Mouse (Mus musculus): ENCODE measurements at regions not wholly inside any gene's neighbourhood (a gene's known extent, or its start where the extent isn't known, plus 50 kb on each side); places are given as distances from the start of the nearest gene placed in this dataset.

GRCm38 (mm10) chr6:16643519-16643918 is 254.7 kb downstream of the Tfec start:
- H3K27me3 ChIP-seq (ENCODE audit: low read depth, poor library complexity, severe bottlenecking): no peaks in the 10 kb centered on the region
- DNase-seq (ENCODE audit: low spot score): no peak
- no peaks in the 10 kb centered on the region for H3K36me3 ChIP-seq
- no peaks in the 10 kb centered on the region for H3K4me1 ChIP-seq
- no peak overlapping the region for H3K4me3 ChIP-seq
- H3K9me3 ChIP-seq (replicated peaks): no peaks in the 10 kb centered on the region
- H3K27ac ChIP-seq: no peak overlapping the region

GRCm38 (mm10) chr6:16636736-16637304 is 261.4 kb downstream of the Tfec start:
- Histone ChIP-seq H3K27me3 (ENCODE audit: low read depth, poor library complexity, severe bottlenecking) (no peaks in the 10 kb centered on the region), H3K36me3 (no peaks in the 10 kb centered on the region), H3K4me3 (no peak overlapping the region), H3K27ac (no peak overlapping the region), H3K4me1 (no peaks in the 10 kb centered on the region), H3K9me3 (replicated peaks) (no peaks in the 10 kb centered on the region)
- no peak for DNase-seq (ENCODE audit: low spot score)
- 94% methylated on average over 13 of the region's 13 CpGs for WGBS

DNA sequence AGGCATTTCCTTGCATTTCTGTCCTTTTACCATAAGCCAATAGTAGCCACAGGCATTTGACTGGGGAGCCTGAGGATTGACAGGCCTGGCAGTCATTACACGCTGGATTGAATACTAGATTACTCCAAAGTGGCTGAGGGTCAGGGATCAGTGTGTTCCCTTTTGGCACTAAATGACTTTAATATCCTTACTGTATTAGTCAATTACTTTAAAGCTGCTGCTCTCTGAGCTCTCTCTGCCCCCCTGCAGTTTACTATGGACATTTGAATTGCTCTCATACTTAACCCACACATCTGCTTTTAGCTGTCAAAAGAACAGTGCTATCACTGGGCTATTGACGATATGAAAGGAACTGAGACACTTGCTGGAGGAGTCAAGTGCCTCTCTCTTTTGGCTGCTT is 262.1 kb downstream of the Tfec start:
- Histone ChIP-seq H3K27me3 (ENCODE audit: low read depth, poor library complexity, severe bottlenecking) (no peaks in the 10 kb centered on the region), H3K9me3 (replicated peaks) (no peaks in the 10 kb centered on the region), H3K27ac (no peak overlapping the region), H3K36me3 (no peaks in the 10 kb centered on the region), H3K4me1 (no peaks in the 10 kb centered on the region), H3K4me3 (no peak overlapping the region)
- WGBS: 65% methylated on average over 2 of the region's 2 CpGs
- DNase-seq (ENCODE audit: low spot score): no peak

DNA sequence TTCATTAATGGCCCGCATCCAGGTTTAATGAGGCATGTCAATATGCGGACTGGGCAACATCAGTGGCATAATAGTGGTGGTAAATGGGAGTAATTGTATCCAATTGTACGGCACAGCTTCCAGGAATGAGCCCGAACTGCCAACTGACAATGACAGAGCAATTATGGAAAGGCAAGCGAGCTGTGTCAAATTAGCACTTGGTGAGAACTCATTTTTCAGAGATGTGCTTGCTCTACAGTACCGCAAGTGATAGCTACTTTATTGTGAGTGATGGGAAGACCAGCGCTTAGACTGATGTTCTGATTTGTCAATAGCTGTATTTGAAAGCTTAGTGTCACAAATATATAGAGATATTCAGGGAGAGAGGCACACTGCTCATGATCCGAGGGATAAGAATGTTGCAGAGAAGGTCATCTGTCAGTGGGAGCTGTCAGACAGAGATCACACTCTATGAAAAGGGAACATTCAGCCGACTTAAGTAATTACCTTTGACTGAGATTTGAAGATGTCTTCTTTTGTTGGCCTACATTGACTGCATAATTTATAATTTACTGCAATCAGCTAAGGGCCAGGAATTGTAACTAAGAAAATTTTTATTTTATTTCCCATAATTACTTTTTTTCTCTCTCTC is 290.7 kb downstream of the Tfec start:
- H3K4me3 ChIP-seq: no peak overlapping the region
- H3K36me3 ChIP-seq: no peaks in the 10 kb centered on the region

GRCm38 (mm10) chr6:16606687-16607392 is 291.4 kb downstream of the Tfec start:
- no peak overlapping the region for H3K4me3 ChIP-seq
- DNase-seq (ENCODE audit: low spot score): no peak
- H3K27me3 ChIP-seq (ENCODE audit: low read depth, poor library complexity, severe bottlenecking): no peaks in the 10 kb centered on the region
- no peak overlapping the region for H3K27ac ChIP-seq
- no peaks in the 10 kb centered on the region for H3K4me1 ChIP-seq
- no peaks in the 10 kb centered on the region for H3K36me3 ChIP-seq
- WGBS: 85% methylated on average over 4 of the region's 4 CpGs
- H3K9me3 ChIP-seq (replicated peaks): no peaks in the 10 kb centered on the region

More for the DNA sequence above, 290.7 kb downstream of the Tfec start:
- WGBS: 79% methylated on average over 9 of the region's 9 CpGs
- Histone ChIP-seq H3K27ac (no peak overlapping the region), H3K9me3 (replicated peaks) (no peaks in the 10 kb centered on the region), H3K4me1 (no peaks in the 10 kb centered on the region), H3K27me3 (ENCODE audit: low read depth, poor library complexity, severe bottlenecking) (no peaks in the 10 kb centered on the region)
- DNase-seq (ENCODE audit: low spot score): no peak

- no peak overlapping the region for H3K4me3 ChIP-seq
- H3K36me3 ChIP-seq: no peaks in the 10 kb centered on the region
- H3K27me3 ChIP-seq (ENCODE audit: low read depth, poor library complexity, severe bottlenecking): no peaks in the 10 kb centered on the region
- H3K4me1 ChIP-seq: no peaks in the 10 kb centered on the region
- no peaks in the 10 kb centered on the region for H3K9me3 ChIP-seq (replicated peaks)
- no peak for DNase-seq (ENCODE audit: low spot score)
- 90% methylated on average over 2 of the region's 2 CpGs for WGBS
- no peak overlapping the region for H3K27ac ChIP-seq
Observed at GRCm38 (mm10) chr6:16592411-16592810, 305.8 kb downstream of the Tfec start.

- Histone ChIP-seq H3K36me3 (no peaks in the 10 kb centered on the region), H3K27me3 (ENCODE audit: low read depth, poor library complexity, severe bottlenecking) (no peaks in the 10 kb centered on the region), H3K27ac (no peak overlapping the region), H3K4me3 (no peak overlapping the region), H3K4me1 (no peaks in the 10 kb centered on the region), H3K9me3 (replicated peaks) (no peaks in the 10 kb centered on the region)
- WGBS: 79% methylated on average over 7 of the region's 7 CpGs
- DNase-seq (ENCODE audit: low spot score): no peak
Observed at GRCm38 (mm10) chr6:16582302-16582701, 315.9 kb downstream of the Tfec start.

- no peaks in the 10 kb centered on the region for H3K4me1 ChIP-seq
- no peaks in the 10 kb centered on the region for H3K36me3 ChIP-seq
- H3K27ac ChIP-seq: no peak overlapping the region
- 68% methylated on average over 4 of the region's 4 CpGs for WGBS
- no peak for DNase-seq (ENCODE audit: low spot score)
- no peaks in the 10 kb centered on the region for H3K27me3 ChIP-seq (ENCODE audit: low read depth, poor library complexity, severe bottlenecking)
- no peak overlapping the region for H3K4me3 ChIP-seq
- no peaks in the 10 kb centered on the region for H3K9me3 ChIP-seq (replicated peaks)
Observed at GRCm38 (mm10) chr6:16581801-16582200, 316.4 kb downstream of the Tfec start.

DNA sequence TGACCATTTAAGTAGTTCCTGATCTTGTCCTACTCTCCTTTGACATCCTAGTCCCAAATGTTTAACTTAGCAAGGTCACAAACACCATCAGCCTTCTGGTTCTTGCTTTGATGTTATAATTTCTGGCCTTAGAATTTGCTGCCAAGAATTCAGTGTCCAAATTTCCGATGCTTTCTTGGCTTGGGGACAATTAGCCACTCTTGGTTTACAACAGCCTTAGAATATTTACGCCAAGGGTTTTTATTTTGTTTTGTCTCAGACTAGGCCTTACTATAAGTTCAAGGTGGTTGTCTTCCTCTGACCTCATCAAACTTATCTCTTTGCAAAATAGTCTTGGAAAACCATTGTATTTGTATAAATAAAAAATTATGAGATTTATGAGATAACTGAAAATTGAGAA is 322.4 kb downstream of the Tfec start:
- H3K9me3 ChIP-seq (replicated peaks): no peaks in the 10 kb centered on the region
- no peaks in the 10 kb centered on the region for H3K27me3 ChIP-seq (ENCODE audit: low read depth, poor library complexity, severe bottlenecking)
- no peak overlapping the region for H3K4me3 ChIP-seq
- no peak for DNase-seq (ENCODE audit: low spot score)
- no peaks in the 10 kb centered on the region for H3K36me3 ChIP-seq
- no peak overlapping the region for H3K27ac ChIP-seq
- 88% methylated on average over 2 of the region's 2 CpGs for WGBS
- peaks cover 14% of the 10 kb centered on the region for H3K4me1 ChIP-seq

DNA sequence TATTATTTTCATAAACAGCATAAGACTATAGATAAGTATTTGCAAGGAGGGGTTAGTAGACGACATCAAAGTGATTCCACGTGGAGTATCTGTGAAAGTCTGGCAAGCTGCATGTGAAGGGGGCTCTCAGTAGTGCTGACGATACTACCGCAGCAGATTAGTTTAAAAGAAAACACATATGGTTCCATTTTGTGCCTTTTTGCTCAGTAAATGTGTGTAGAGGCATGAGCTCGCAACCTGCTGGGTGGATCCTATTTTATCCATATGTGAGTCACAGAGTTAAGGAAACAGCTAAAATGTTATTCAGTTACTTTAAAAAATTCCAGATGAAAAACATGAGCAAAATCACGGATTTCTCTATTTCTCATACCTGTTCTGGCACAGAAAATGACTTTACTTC is 325.4 kb downstream of the Tfec start:
- Histone ChIP-seq H3K9me3 (replicated peaks) (no peaks in the 10 kb centered on the region), H3K27me3 (ENCODE audit: low read depth, poor library complexity, severe bottlenecking) (no peaks in the 10 kb centered on the region), H3K27ac (no peak overlapping the region), H3K4me3 (no peak overlapping the region), H3K4me1 (peaks cover 14% of the 10 kb centered on the region), H3K36me3 (no peaks in the 10 kb centered on the region)
- no peak for DNase-seq (ENCODE audit: low spot score)
- WGBS: 34% methylated on average over 6 of the region's 6 CpGs

- peaks cover 33% of the 10 kb centered on the region for H3K4me1 ChIP-seq
- peak overlapping the region; percentile 68; the same call in 1 of the 2 replicates for H3K27ac ChIP-seq
- H3K27me3 ChIP-seq (ENCODE audit: low read depth, poor library complexity, severe bottlenecking): no peaks in the 10 kb centered on the region
- no peak overlapping the region for H3K4me3 ChIP-seq
- no peak for DNase-seq (ENCODE audit: low spot score)
- no peaks in the 10 kb centered on the region for H3K9me3 ChIP-seq (replicated peaks)
- H3K36me3 ChIP-seq: no peaks in the 10 kb centered on the region
- 67% methylated on average over 7 of the region's 7 CpGs for WGBS
Observed at GRCm38 (mm10) chr6:16551945-16552673, 346.1 kb downstream of the Tfec start.

DNA sequence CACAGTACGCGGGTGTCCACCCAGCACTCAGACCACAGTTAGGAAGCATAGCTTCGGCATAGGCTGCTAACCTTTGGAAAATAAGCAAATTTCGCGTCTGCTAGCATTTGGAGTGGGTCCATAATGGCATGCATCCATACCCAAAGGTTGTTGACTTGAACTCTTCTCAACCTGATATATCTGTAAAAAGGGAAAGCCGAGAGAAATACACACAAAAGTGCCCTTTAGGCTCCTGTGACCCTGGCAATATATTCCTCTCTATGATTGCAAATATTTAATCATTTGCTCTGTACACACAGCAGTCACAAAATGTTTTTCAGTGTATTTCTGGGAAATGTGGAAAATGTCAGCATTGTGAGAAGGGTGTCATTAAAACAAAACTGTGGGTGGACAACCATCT is 347.1 kb downstream of the Tfec start:
- WGBS: 93% methylated on average over 6 of the region's 6 CpGs
- no peaks in the 10 kb centered on the region for H3K9me3 ChIP-seq (replicated peaks)
- DNase-seq (ENCODE audit: low spot score): no peak
- no peak overlapping the region; the same call in 1 of the 2 replicates for H3K27ac ChIP-seq
- H3K36me3 ChIP-seq: no peaks in the 10 kb centered on the region
- no peak overlapping the region for H3K4me3 ChIP-seq
- H3K27me3 ChIP-seq (ENCODE audit: low read depth, poor library complexity, severe bottlenecking): no peaks in the 10 kb centered on the region
- peaks cover 33% of the 10 kb centered on the region for H3K4me1 ChIP-seq

GRCm38 (mm10) chr6:16550445-16550844 is 347.8 kb downstream of the Tfec start:
- Histone ChIP-seq H3K4me1 (peaks cover 33% of the 10 kb centered on the region), H3K9me3 (replicated peaks) (no peaks in the 10 kb centered on the region), H3K27me3 (ENCODE audit: low read depth, poor library complexity, severe bottlenecking) (no peaks in the 10 kb centered on the region), H3K27ac (peak overlapping the region; percentile 22; the same call in 1 of the 2 replicates), H3K36me3 (no peaks in the 10 kb centered on the region), H3K4me3 (no peak overlapping the region)
- DNase-seq (ENCODE audit: low spot score): no peak
- 80% methylated on average over 9 of the region's 9 CpGs for WGBS

All from limb, embryonic 10.5 days (tissue).